Mouse (Mus musculus) c-Kit-positive CD71-negative TER-119-negative erythroid progenitor cells, embryonic 14.5 days (primary cell): ENCODE data around the gene Ccs.

Experiments used
- DNase-seq: peaks from one replicate; pipeline ENCODE4 v3.0.0-alpha.2; 2013; ENCODE audit warnings: low read depth

The Ccs gene

DNA sequence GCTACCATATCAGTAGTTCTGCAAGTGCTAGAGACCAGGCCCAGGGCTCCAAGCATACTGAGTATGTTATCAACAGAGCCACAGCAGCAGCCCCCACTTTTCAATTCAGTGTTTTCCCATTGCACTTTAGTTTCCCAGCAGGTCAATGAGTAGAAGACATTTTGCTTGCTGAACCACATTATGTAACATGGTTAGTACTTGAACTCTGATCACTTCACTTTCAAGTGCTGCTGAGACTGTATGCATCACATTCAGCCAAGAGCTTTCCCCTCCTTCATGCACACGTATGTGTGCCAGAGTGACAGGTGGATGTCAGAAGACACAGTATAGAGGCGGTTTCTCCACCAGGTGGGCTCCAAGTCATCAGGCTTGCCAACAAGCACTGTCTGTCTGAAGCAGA lies 56.2 kb downstream of the Ccs start:
- DNase-seq, result no peak
